Mouse (Mus musculus): ENCODE results near the gene Olfr631. TPM values are rescaled to one million over a fixed set of nuclear protein-coding genes. Genes with fewer than 3 reads are reported as not detected.
A peak's percentile ranks its signal among the peaks of the same experiment; 100 is the strongest.
"Not testable (repeated sequence)": the region's sequence is repeated elsewhere in the genome, so short reads cannot be mapped to it uniquely, and the experiment has no call there.

The Olfr631 gene
- not detected in 2 replicates for total RNA-seq (2017)

DNA sequence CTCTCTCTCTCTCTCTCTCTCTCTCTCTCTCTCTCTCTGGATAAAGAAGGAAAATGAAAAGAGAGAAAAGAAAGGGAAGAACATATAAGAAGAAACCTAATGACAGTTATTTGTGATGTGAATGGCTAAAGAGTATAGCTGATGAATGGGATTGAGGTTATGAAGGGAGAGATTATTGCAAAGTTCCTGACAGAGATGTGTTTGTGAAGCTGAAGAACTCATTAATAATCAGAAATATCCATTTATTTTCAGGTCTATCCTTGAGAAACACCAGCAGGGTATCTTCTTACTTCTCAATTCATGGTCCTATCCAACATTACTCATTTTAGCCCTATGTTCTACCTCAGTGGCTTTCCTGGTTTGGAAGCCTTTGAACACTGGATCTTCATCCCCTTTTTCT, at the start of gene Olfr631:
Olfr631 (plus strand) TSS at position 301 of the 400 bp plus-strand sequence.
- ATAC-seq (ENCODE audit: extremely low read depth, insufficient number of reproducible peaks, low FRiP score, poor library complexity, severe bottlenecking) = no peak

DNA sequence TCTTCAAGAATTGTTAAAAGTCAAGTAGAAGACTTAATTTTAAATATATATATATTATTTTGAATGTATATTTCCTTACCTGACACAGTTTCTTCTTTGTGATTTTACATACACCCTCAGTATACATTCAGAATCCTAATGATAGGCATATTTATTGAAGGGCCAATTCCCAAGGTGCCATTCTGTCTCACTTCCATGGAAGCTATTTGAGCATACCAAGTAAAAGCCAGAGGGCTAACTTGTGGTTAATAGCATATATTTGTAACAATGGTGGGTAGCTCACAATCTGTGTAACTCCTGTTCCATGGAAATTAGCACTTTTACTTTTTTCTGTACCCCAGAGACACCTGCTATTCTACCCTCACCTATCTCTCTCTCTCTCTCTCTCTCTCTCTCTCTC, 42.5 kb upstream of the Olfr631 start, which contains the start of gene Olfr66:
Olfr66 (minus strand) TSS at position 101 of the 400 bp plus-strand sequence.
- ATAC-seq (ENCODE audit: extremely low read depth, insufficient number of reproducible peaks, low FRiP score, poor library complexity, severe bottlenecking) = no peak

GRCm38 (mm10) chr7:103894385-103894784, 34.2 kb upstream of the Olfr631 start, which contains the start of gene Olfr64:
Gene Olfr64 (minus strand): TSS chr7:103894485.
- ATAC-seq (ENCODE audit: extremely low read depth, insufficient number of reproducible peaks, low FRiP score, poor library complexity, severe bottlenecking) = no peak

GRCm38 (mm10) chr7:103903187-103903586, 25.4 kb upstream of the Olfr631 start, which contains the start of gene Olfr65:
Gene Olfr65 (plus strand): TSS chr7:103903487.
- no peak for ATAC-seq (ENCODE audit: extremely low read depth, insufficient number of reproducible peaks, low FRiP score, poor library complexity, severe bottlenecking)

DNA sequence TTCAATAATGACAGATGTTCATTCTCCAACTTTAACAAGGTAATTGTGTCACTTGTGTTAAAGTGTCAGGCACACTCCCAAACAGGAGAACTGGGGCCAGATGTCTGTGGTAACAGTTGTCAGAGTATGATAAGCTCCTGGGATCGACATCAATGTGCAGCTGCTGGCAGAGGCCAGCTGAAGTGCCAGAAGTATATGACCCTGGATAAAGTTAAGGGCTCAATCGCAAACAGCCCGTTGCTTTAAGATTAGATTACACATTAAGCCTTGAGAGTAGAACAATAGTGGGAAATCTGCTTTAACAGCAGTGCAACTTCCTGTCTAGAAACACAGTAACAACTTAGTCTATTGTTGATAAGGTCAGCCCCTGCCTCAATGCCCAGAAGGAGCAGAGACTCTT, 18.6 kb upstream of the Olfr631 start:
- no peak for ATAC-seq (ENCODE audit: extremely low read depth, insufficient number of reproducible peaks, low FRiP score, poor library complexity, severe bottlenecking)

GRCm38 (mm10) chr7:103912969-103913511, 15.6 kb upstream of the Olfr631 start:
- no peak for ATAC-seq (ENCODE audit: extremely low read depth, insufficient number of reproducible peaks, low FRiP score, poor library complexity, severe bottlenecking)

DNA sequence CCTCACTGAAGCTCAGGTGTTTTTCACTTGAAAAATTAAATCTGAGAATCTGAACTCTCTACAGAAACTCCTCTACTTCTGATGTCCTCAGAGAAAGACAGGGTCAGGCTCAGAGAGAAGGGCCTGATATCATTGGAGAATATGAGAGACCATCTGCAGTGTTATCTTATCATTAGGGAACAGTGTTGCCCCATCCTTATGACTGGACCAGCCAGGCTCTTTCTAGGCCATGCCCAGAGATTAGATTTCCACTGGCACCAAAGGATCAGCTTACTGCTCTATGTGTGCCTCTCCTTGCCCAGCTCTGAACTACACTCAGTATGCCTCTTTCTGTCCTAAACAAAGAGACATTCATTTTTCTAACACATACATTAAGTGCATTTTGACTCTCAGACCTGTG, 13.3 kb upstream of the Olfr631 start:
- no peak for ATAC-seq (ENCODE audit: extremely low read depth, insufficient number of reproducible peaks, low FRiP score, poor library complexity, severe bottlenecking)

- no peak for ATAC-seq (ENCODE audit: extremely low read depth, insufficient number of reproducible peaks, low FRiP score, poor library complexity, severe bottlenecking)
These were observed 5.6 kb downstream of the Olfr631 start, which contains the start of gene Olfr632 for GRCm38 (mm10) chr7:103934264-103934663. Gene Olfr632 (plus strand): TSS chr7:103934347.

DNA sequence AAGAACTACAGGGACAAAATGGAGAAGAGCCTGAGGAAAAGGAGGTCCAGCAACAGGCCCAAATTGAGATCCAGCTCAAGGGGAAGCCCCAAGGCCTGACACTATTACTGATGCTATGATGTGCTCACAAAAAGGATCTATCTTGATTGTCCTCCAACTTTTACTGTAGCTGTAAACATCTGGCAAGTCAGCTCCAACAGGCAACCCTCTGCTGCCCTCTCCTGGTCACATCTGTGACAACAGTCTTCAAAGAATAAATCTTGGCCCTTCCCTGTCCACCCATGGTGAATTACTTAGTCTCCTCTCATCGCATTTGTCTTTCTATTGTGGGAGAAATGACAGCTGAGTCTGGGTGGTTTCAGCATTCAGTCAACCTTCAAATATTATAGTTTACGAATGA, 14.1 kb downstream of the Olfr631 start:
- ATAC-seq (ENCODE audit: extremely low read depth, insufficient number of reproducible peaks, low FRiP score, poor library complexity, severe bottlenecking) = peak; percentile 78; the same call in 1 of the 2 replicates

- ATAC-seq (ENCODE audit: extremely low read depth, insufficient number of reproducible peaks, low FRiP score, poor library complexity, severe bottlenecking) = no peak
These were observed 15.5 kb downstream of the Olfr631 start, which contains the start of gene Olfr633 for GRCm38 (mm10) chr7:103944137-103944536. Gene Olfr633 (plus strand): TSS chr7:103944437.

DNA sequence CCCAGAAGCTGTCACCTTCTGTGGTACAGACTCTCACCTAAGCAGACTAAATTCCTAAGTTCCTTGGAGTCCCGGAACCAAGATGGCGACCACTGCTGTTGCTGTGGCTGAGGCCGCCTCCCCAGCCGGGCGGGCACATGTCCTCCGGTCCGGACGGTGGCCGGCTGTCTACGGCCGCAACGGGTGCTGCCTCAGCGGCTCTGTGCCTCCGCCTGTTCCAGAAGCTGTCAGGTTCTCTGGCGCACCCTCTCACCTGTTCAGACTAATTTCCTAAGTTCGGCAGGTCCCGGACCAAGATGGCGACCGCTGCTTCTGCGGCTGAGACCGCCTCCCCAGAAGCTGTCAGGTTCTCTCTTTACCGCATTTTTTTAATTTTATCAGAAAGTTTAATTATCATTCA, 38.2 kb downstream of the Olfr631 start:
- ATAC-seq (ENCODE audit: extremely low read depth, insufficient number of reproducible peaks, low FRiP score, poor library complexity, severe bottlenecking) = not testable (repeated sequence)

- no peak for ATAC-seq (ENCODE audit: extremely low read depth, insufficient number of reproducible peaks, low FRiP score, poor library complexity, severe bottlenecking)
These were observed 42.2 kb downstream of the Olfr631 start, which contains the start of gene Olfr635 for GRCm38 (mm10) chr7:103970852-103971251. Gene Olfr635 (plus strand): TSS chr7:103971152.

DNA sequence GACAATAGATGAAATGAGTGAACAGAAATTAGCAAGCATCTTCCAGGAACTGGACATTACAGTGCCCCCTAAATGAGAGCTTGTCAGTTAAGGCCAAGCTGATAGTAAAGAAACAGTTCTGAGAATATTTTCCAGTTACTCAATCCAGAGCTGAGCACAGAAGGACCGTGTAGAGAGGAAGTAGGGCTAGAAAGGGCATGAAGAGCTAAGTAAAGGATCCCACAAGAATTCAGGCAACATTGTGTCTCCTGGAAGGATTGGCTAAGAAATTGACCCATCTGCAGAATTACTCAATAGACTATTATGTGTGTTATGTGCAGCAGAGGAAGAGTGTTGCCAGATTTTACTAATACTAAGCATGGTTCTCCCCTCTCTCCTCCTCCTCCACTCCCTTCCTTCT, 43.2 kb downstream of the Olfr631 start:
- no peak for ATAC-seq (ENCODE audit: extremely low read depth, insufficient number of reproducible peaks, low FRiP score, poor library complexity, severe bottlenecking)

Other genes starting within 250 kb of the Olfr631 start
- not detected in 2 replicates for gene Olfr625-ps1, start 246.1 kb upstream of the Olfr631 start, total RNA-seq (2017)
- 0.12 TPM in 1 of 2 replicates, not detected in the other for gene Olfr243, start 214.2 kb upstream of the Olfr631 start, total RNA-seq (2017)
- not detected in 2 replicates for gene Olfr628, start 198.5 kb upstream of the Olfr631 start, total RNA-seq (2017)
- gene Olfr629, start 183.9 kb upstream of the Olfr631 start, total RNA-seq (2017) = not detected in 2 replicates
- gene Olfr630, start 171.5 kb upstream of the Olfr631 start, total RNA-seq (2017) = not detected in 2 replicates
- gene Olfr69, start 157.2 kb upstream of the Olfr631 start, total RNA-seq (2017) = 0.23 TPM in 1 of 2 replicates, not detected in the other
- gene Olfr68, start 149.1 kb upstream of the Olfr631 start, total RNA-seq (2017) = not detected in 2 replicates
- gene Olfr67, start 137.0 kb upstream of the Olfr631 start, total RNA-seq (2017) = not detected in 2 replicates
- 1,968 and 2,313 TPM in 2 replicates for gene Hbb-bt, start 114.8 kb upstream of the Olfr631 start, total RNA-seq (2017)
- 10,177 and 10,178 TPM in 2 replicates for gene Hbb-bs, start 100.7 kb upstream of the Olfr631 start, total RNA-seq (2017)
- gene Hbb-bh2, start 88.3 kb upstream of the Olfr631 start, total RNA-seq (2017) = not detected in 2 replicates
- gene Hbb-bh1, start 85.7 kb upstream of the Olfr631 start, total RNA-seq (2017) = not detected in 2 replicates
- not detected in 2 replicates for gene Hbb-y, start 75.6 kb upstream of the Olfr631 start, total RNA-seq (2017)
- 0.12 TPM in 1 of 2 replicates, not detected in the other for gene Olfr66, start 42.6 kb upstream of the Olfr631 start, total RNA-seq (2017)
- gene Olfr64, start 34.3 kb upstream of the Olfr631 start, total RNA-seq (2017) = not detected in 2 replicates
- gene Olfr65, start 25.3 kb upstream of the Olfr631 start, total RNA-seq (2017) = not detected in 2 replicates
- not detected in 2 replicates for gene Olfr632, start 5.5 kb downstream of the Olfr631 start, total RNA-seq (2017)
- not detected in 2 replicates for gene Olfr633, start 15.6 kb downstream of the Olfr631 start, total RNA-seq (2017)
- not detected in 2 replicates for gene Olfr635, start 42.3 kb downstream of the Olfr631 start, total RNA-seq (2017)
- gene Olfr638, start 69.9 kb downstream of the Olfr631 start, total RNA-seq (2017) = not detected in 2 replicates
- not detected in 2 replicates for gene Olfr639, start 88.5 kb downstream of the Olfr631 start, total RNA-seq (2017)
- 0.12 TPM in 1 of 2 replicates, not detected in the other for gene Olfr640, start 96.7 kb downstream of the Olfr631 start, total RNA-seq (2017)
- gene Olfr641, start 106.6 kb downstream of the Olfr631 start, total RNA-seq (2017) = not detected in 2 replicates
- 0.12 TPM in 1 of 2 replicates, not detected in the other for gene Olfr642, start 123.8 kb downstream of the Olfr631 start, total RNA-seq (2017)
- gene 4930516K23Rik, start 132.6 kb downstream of the Olfr631 start, total RNA-seq (2017) = not detected in 2 replicates
- not detected in 2 replicates for gene Olfr644, start 143.0 kb downstream of the Olfr631 start, total RNA-seq (2017)
- not detected in 2 replicates for gene Olfr645, start 156.6 kb downstream of the Olfr631 start, total RNA-seq (2017)
- not detected in 2 replicates for gene Olfr646, start 176.0 kb downstream of the Olfr631 start, total RNA-seq (2017)
- gene Ubqln5, start 201.0 kb downstream of the Olfr631 start, total RNA-seq (2017) = not detected in 2 replicates
- not detected in 2 replicates for gene Olfr643, start 208.6 kb downstream of the Olfr631 start, total RNA-seq (2017)
- gene Ubqln3, start 214.5 kb downstream of the Olfr631 start, total RNA-seq (2017) = not detected in 2 replicates
- gene Ubqlnl, start 221.7 kb downstream of the Olfr631 start, total RNA-seq (2017) = not detected in 2 replicates
- gene Olfm5, start 236.0 kb downstream of the Olfr631 start, total RNA-seq (2017) = not detected in 2 replicates